Mouse (Mus musculus) lung, postnatal 0 days (tissue): ENCODE measurements around the gene Caskin2.

Experiments used
- CTCF ChIP-seq: IDR thresholded peaks from 2 replicates; pipeline ENCODE4 v1.5.1; 2016; ENCODE audit warnings: antibody characterized with exemption, mild to moderate bottlenecking
- EP300 ChIP-seq: IDR thresholded peaks from 2 replicates; pipeline ENCODE4 v1.6.1; 2016; ENCODE audit warnings: antibody characterized with exemption, mild to moderate bottlenecking, control low read depth

- TF ChIP-seq CTCF: no peak
- no peak for TF ChIP-seq EP300
Observed at GRCm38 (mm10) chr11:115776954-115777353, 36.5 kb downstream of the Caskin2 start.
